Mouse (Mus musculus) kidney, adult 2 months (tissue): ENCODE measurements around the gene Cnpy1. TPM values are rescaled to one million over a fixed set of nuclear protein-coding genes. Genes with fewer than 3 reads are reported as not detected.

Experiments used
- DNase-seq: peaks from one replicate; pipeline ENCODE4 v3.0.0; 2021
- H3K27ac ChIP-seq: fragments of 200-500 bp; 2 replicates; pipeline ENCODE4 v1.5.1; 2012; ENCODE audit warnings: low read depth, low read length, control low read depth, inconsistent platforms; ENCODE audit not compliant: insufficient read depth
- H3K27me3 ChIP-seq: fragments of 200-500 bp; replicated peaks from 2 replicates; pipeline ENCODE4 v1.6.1; 2012; ENCODE audit warnings: mild to moderate bottlenecking, moderate library complexity, low read length, inconsistent platforms; ENCODE audit not compliant: control insufficient read depth, insufficient read depth
- H3K36me3 ChIP-seq: fragments of 200-500 bp; 2 replicates; pipeline ENCODE4 v1.6.1; 2012; ENCODE audit warnings: mild to moderate bottlenecking, moderate library complexity, low read length, inconsistent platforms; ENCODE audit not compliant: control insufficient read depth, insufficient read depth
- H3K4me1 ChIP-seq: fragments of 200-500 bp; 2 replicates; pipeline ENCODE4 v1.6.1; 2011; ENCODE audit warnings: low read length; ENCODE audit not compliant: control insufficient read depth, insufficient read depth
- H3K4me3 ChIP-seq: fragments of 200-500 bp; 2 replicates; pipeline ENCODE4 v1.5.1; 2011; ENCODE audit warnings: mild to moderate bottlenecking, low read depth, low read length, control low read depth; ENCODE audit not compliant: insufficient read depth
- CTCF ChIP-seq: fragments of 200-500 bp; conservative IDR thresholded peaks from 2 replicates; pipeline ENCODE4 v1.5.1; 2011; ENCODE audit warnings: low read depth, mild to moderate bottlenecking, control low read depth, low read length, moderate library complexity, mixed read lengths; ENCODE audit not compliant: insufficient read depth, insufficient read length
- POLR2A ChIP-seq: fragments of 200-500 bp; IDR thresholded peaks from one replicate; pipeline ENCODE4 v1.6.1; 2011; ENCODE audit warnings: low read depth, low read length, control low read depth
- WGBS: fragments of 180-500 bp; shearing (Covaris S2); methylation state at CpG from one replicate; pipeline ENCODE4 v1.1.7; 2018; 5-methylcytosine and 5-hydroxymethylcytosine counted together
- polyA plus RNA-seq: library from polyadenylated mRNA; depleted of rRNA; stranded (reverse); fragments of >200 nt; gene quantifications from 2 replicates; pipeline ENCODE4 v1.2.3, GENCODE M21; 2012; rRNA removed

Gene Cnpy1
- polyA plus RNA-seq, result 0.11 and 0.19 TPM in 2 replicates

GRCm38 (mm10) chr5:28245574-28245973 is at the start of gene Cnpy1:
Gene Cnpy1, minus strand, starts transcription at chr5:28245806.
- H3K4me3 ChIP-seq, result no peak within 1 kb of the TSS
- 76% methylated on average over 11 of the region's 11 CpGs for WGBS
- DNase-seq, result no peak

GRCm38 (mm10) chr5:28293990-28294389 is 48.4 kb upstream of the Cnpy1 start:
- Histone ChIP-seq H3K27me3 (no peaks in the 10 kb centered on the region), H3K4me1 (0 out of 2 replicates have a peak, but pooled peaks cover 4% of the 10 kb centered on the region), H3K4me3 (no peak overlapping the region), H3K27ac (no peak overlapping the region), H3K36me3 (no peaks in the 10 kb centered on the region)
- DNase-seq, result peak; percentile 82
- 6% methylated on average over 6 of the region's 6 CpGs for WGBS
- TF ChIP-seq CTCF (peak; percentile 97), POLR2A (no peak)

More at GRCm38 (mm10) chr5:28245574-28245973, at the start of gene Cnpy1:
- Histone ChIP-seq H3K4me1 (no peaks in the 10 kb centered on the region), H3K27me3 (no peaks in the 10 kb centered on the region), H3K36me3 (no peaks in the 10 kb centered on the region), H3K27ac (no peak within 1 kb of the TSS)
- TF ChIP-seq POLR2A (no peak), CTCF (no peak)

- H3K27me3 ChIP-seq, result no peaks in the 10 kb centered on the region
- 0 out of 2 replicates have a peak, but pooled peaks cover 4% of the 10 kb centered on the region for H3K4me1 ChIP-seq
- DNase-seq, result no peak
- H3K4me3 ChIP-seq, result no peak overlapping the region
- no peaks in the 10 kb centered on the region for H3K36me3 ChIP-seq
- no peak for TF ChIP-seq CTCF
- no peak for TF ChIP-seq POLR2A
- no peak overlapping the region for H3K27ac ChIP-seq
- WGBS, result 26% methylated on average over 3 of the region's 3 CpGs
Observed at GRCm38 (mm10) chr5:28292281-28292680, 46.7 kb upstream of the Cnpy1 start.

GRCm38 (mm10) chr5:28291118-28291850 is 45.7 kb upstream of the Cnpy1 start:
- Histone ChIP-seq H3K4me1 (0 out of 2 replicates have a peak, but pooled peaks cover 4% of the 10 kb centered on the region), H3K27ac (no peak overlapping the region), H3K27me3 (no peaks in the 10 kb centered on the region), H3K4me3 (no peak overlapping the region), H3K36me3 (no peaks in the 10 kb centered on the region)
- peak; percentile 9 for DNase-seq
- 55% methylated on average over 5 of the region's 5 CpGs for WGBS
- TF ChIP-seq POLR2A (no peak), CTCF (no peak)

GRCm38 (mm10) chr5:28290630-28291029 is 45.0 kb upstream of the Cnpy1 start:
- Histone ChIP-seq H3K36me3 (no peaks in the 10 kb centered on the region), H3K27me3 (no peaks in the 10 kb centered on the region), H3K4me1 (0 out of 2 replicates have a peak, but pooled peaks cover 4% of the 10 kb centered on the region), H3K4me3 (no peak overlapping the region), H3K27ac (no peak overlapping the region)
- 90% methylated on average over 1 of the region's 1 CpGs for WGBS
- DNase-seq, result no peak
- TF ChIP-seq POLR2A (no peak), CTCF (no peak)

GRCm38 (mm10) chr5:28289111-28289510 is 43.5 kb upstream of the Cnpy1 start:
- DNase-seq, result no peak
- 0 out of 2 replicates have a peak, but pooled peaks cover 4% of the 10 kb centered on the region for H3K4me1 ChIP-seq
- TF ChIP-seq POLR2A, result no peak
- 63% methylated on average over 3 of the region's 3 CpGs for WGBS
- no peak overlapping the region for H3K27ac ChIP-seq
- H3K36me3 ChIP-seq, result no peaks in the 10 kb centered on the region
- no peaks in the 10 kb centered on the region for H3K27me3 ChIP-seq
- no peak overlapping the region for H3K4me3 ChIP-seq

- Histone ChIP-seq H3K4me3 (no peak overlapping the region), H3K27ac (no peak overlapping the region), H3K27me3 (no peaks in the 10 kb centered on the region), H3K4me1 (no peaks in the 10 kb centered on the region), H3K36me3 (no peaks in the 10 kb centered on the region)
- WGBS, result 68% methylated on average over 2 of the region's 2 CpGs
- DNase-seq, result no peak
- TF ChIP-seq POLR2A (no peak), CTCF (no peak)
Observed at GRCm38 (mm10) chr5:28277279-28277678, 31.7 kb upstream of the Cnpy1 start.

GRCm38 (mm10) chr5:28272836-28273235 is 27.2 kb upstream of the Cnpy1 start:
- DNase-seq, result peak; percentile 8
- H3K27me3 ChIP-seq, result no peaks in the 10 kb centered on the region
- 61% methylated on average over 2 of the region's 2 CpGs for WGBS
- TF ChIP-seq CTCF, result no peak
- TF ChIP-seq POLR2A, result no peak
- no peaks in the 10 kb centered on the region for H3K36me3 ChIP-seq
- H3K4me1 ChIP-seq, result no peaks in the 10 kb centered on the region
- no peak overlapping the region for H3K27ac ChIP-seq
- H3K4me3 ChIP-seq, result no peak overlapping the region
